Mouse (Mus musculus): ENCODE results near the gene Sorcs2. TPM values are rescaled to one million over a fixed set of nuclear protein-coding genes. Genes with fewer than 3 reads are reported as not detected.

Sorcs2 gene
- polyA plus RNA-seq, 1 experiment, result 24.9 TPM

GRCm38 (mm10) chr5:36179708-36180107, 218.2 kb downstream of the Sorcs2 start:
- H3K4me3 ChIP-seq (ENCODE audit: insufficient read depth, low read depth, low read length), result no peak overlapping the region
- H3K27ac ChIP-seq (replicated peaks; ENCODE audit: low read depth, low read length), result no peak overlapping the region
- no peaks in the 10 kb centered on the region; the same call in 1 of the 2 replicates for H3K4me1 ChIP-seq (ENCODE audit: control insufficient read depth, insufficient read depth, insufficient read length, low read length)

- Histone ChIP-seq H3K4me1 (ENCODE audit: control insufficient read depth, insufficient read depth, insufficient read length, low read length) (no peaks in the 10 kb centered on the region; the same call in 1 of the 2 replicates), H3K4me3 (ENCODE audit: insufficient read depth, low read depth, low read length) (no peak overlapping the region), H3K27ac (replicated peaks; ENCODE audit: low read depth, low read length) (no peak overlapping the region)
Observed at GRCm38 (mm10) chr5:36178785-36179184, 219.2 kb downstream of the Sorcs2 start.

- H3K27ac ChIP-seq (replicated peaks; ENCODE audit: low read depth, low read length), result no peak overlapping the region
- no peaks in the 10 kb centered on the region; the same call in 1 of the 2 replicates for H3K4me1 ChIP-seq (ENCODE audit: control insufficient read depth, insufficient read depth, insufficient read length, low read length)
- H3K4me3 ChIP-seq (ENCODE audit: insufficient read depth, low read depth, low read length), result no peak overlapping the region
Observed at GRCm38 (mm10) chr5:36178215-36178614, 219.7 kb downstream of the Sorcs2 start.

- no peaks in the 10 kb centered on the region; the same call in 1 of the 2 replicates for H3K4me1 ChIP-seq (ENCODE audit: control insufficient read depth, insufficient read depth, insufficient read length, low read length)
- H3K4me3 ChIP-seq (ENCODE audit: insufficient read depth, low read depth, low read length), result no peak overlapping the region
- no peak overlapping the region for H3K27ac ChIP-seq (replicated peaks; ENCODE audit: low read depth, low read length)
Observed at GRCm38 (mm10) chr5:36176873-36177272, 221.1 kb downstream of the Sorcs2 start.

- Histone ChIP-seq H3K27ac (replicated peaks; ENCODE audit: low read depth, low read length) (no peak overlapping the region), H3K4me3 (ENCODE audit: insufficient read depth, low read depth, low read length) (no peak overlapping the region), H3K4me1 (ENCODE audit: control insufficient read depth, insufficient read depth, insufficient read length, low read length) (no peaks in the 10 kb centered on the region; the same call in 1 of the 2 replicates)
Observed at GRCm38 (mm10) chr5:36176409-36176808, 221.5 kb downstream of the Sorcs2 start.

GRCm38 (mm10) chr5:36174569-36175115, 223.3 kb downstream of the Sorcs2 start:
- no peak overlapping the region for H3K4me3 ChIP-seq (ENCODE audit: insufficient read depth, low read depth, low read length)
- H3K4me1 ChIP-seq (ENCODE audit: control insufficient read depth, insufficient read depth, insufficient read length, low read length), result no peaks in the 10 kb centered on the region; the same call in 1 of the 2 replicates
- H3K27ac ChIP-seq (replicated peaks; ENCODE audit: low read depth, low read length), result no peak overlapping the region

- no peak overlapping the region for H3K4me3 ChIP-seq (ENCODE audit: insufficient read depth, low read depth, low read length)
- no peak overlapping the region for H3K27ac ChIP-seq (replicated peaks; ENCODE audit: low read depth, low read length)
- no peaks in the 10 kb centered on the region for H3K4me1 ChIP-seq (ENCODE audit: control insufficient read depth, insufficient read depth, insufficient read length, low read length)
Observed at GRCm38 (mm10) chr5:36168963-36169650, 228.8 kb downstream of the Sorcs2 start.

GRCm38 (mm10) chr5:36166346-36167013, 231.5 kb downstream of the Sorcs2 start:
- H3K4me3 ChIP-seq (ENCODE audit: insufficient read depth, low read depth, low read length), result no peak overlapping the region
- H3K27ac ChIP-seq (replicated peaks; ENCODE audit: low read depth, low read length), result no peak overlapping the region
- H3K4me1 ChIP-seq (ENCODE audit: control insufficient read depth, insufficient read depth, insufficient read length, low read length), result no peaks in the 10 kb centered on the region

GRCm38 (mm10) chr5:36165424-36166302, 232.3 kb downstream of the Sorcs2 start:
- H3K27ac ChIP-seq (replicated peaks; ENCODE audit: low read depth, low read length), result no peak overlapping the region
- no peak overlapping the region for H3K4me3 ChIP-seq (ENCODE audit: insufficient read depth, low read depth, low read length)
- H3K4me1 ChIP-seq (ENCODE audit: control insufficient read depth, insufficient read depth, insufficient read length, low read length), result no peaks in the 10 kb centered on the region

- H3K27ac ChIP-seq (replicated peaks; ENCODE audit: low read depth, low read length), result no peak overlapping the region
- H3K4me3 ChIP-seq (ENCODE audit: insufficient read depth, low read depth, low read length), result no peak overlapping the region
- H3K4me1 ChIP-seq (ENCODE audit: control insufficient read depth, insufficient read depth, insufficient read length, low read length), result no peaks in the 10 kb centered on the region
Observed at GRCm38 (mm10) chr5:36154879-36155485, 243.0 kb downstream of the Sorcs2 start.

- no peak overlapping the region for H3K27ac ChIP-seq (replicated peaks; ENCODE audit: low read depth, low read length)
- no peak overlapping the region for H3K4me3 ChIP-seq (ENCODE audit: insufficient read depth, low read depth, low read length)
- H3K4me1 ChIP-seq (ENCODE audit: control insufficient read depth, insufficient read depth, insufficient read length, low read length), result no peaks in the 10 kb centered on the region
Observed at GRCm38 (mm10) chr5:36153261-36153660, 244.7 kb downstream of the Sorcs2 start.

GRCm38 (mm10) chr5:36151086-36151485, 246.9 kb downstream of the Sorcs2 start:
- no peaks in the 10 kb centered on the region for H3K4me1 ChIP-seq (ENCODE audit: control insufficient read depth, insufficient read depth, insufficient read length, low read length)
- no peak overlapping the region for H3K27ac ChIP-seq (replicated peaks; ENCODE audit: low read depth, low read length)
- no peak overlapping the region for H3K4me3 ChIP-seq (ENCODE audit: insufficient read depth, low read depth, low read length)

- H3K4me3 ChIP-seq (ENCODE audit: insufficient read depth, low read depth, low read length), result no peak overlapping the region
- no peaks in the 10 kb centered on the region for H3K4me1 ChIP-seq (ENCODE audit: control insufficient read depth, insufficient read depth, insufficient read length, low read length)
Observed at GRCm38 (mm10) chr5:36149098-36149497, 248.8 kb downstream of the Sorcs2 start.

GRCm38 (mm10) chr5:36146589-36146988, 251.3 kb downstream of the Sorcs2 start:
- H3K27ac ChIP-seq (replicated peaks; ENCODE audit: low read depth, low read length), result no peak overlapping the region
- H3K4me1 ChIP-seq (ENCODE audit: control insufficient read depth, insufficient read depth, insufficient read length, low read length), result no peaks in the 10 kb centered on the region
- no peak overlapping the region for H3K4me3 ChIP-seq (ENCODE audit: insufficient read depth, low read depth, low read length)

More at GRCm38 (mm10) chr5:36149098-36149497, 248.8 kb downstream of the Sorcs2 start:
- no peak overlapping the region for H3K27ac ChIP-seq (replicated peaks; ENCODE audit: low read depth, low read length)
